Mouse (Mus musculus): Measurements from ENCODE around the gene Swsap1. TPM values are rescaled to one million over a fixed set of nuclear protein-coding genes. Genes with fewer than 3 reads are reported as not detected.

Gene Swsap1
- 2.2 and 2.5 TPM in 2 replicates for polyA plus RNA-seq (2015; fragmentation: Nextera tagmentation; extraction: Ambion mirVana)

- Histone ChIP-seq H3K36me3 (replicated peaks) (peaks cover 42% of the 10 kb centered on the region), H3K27ac (replicated peaks) (peak within 1 kb of the TSS; percentile 92), H3K4me1 (replicated peaks) (peaks cover 53% of the 10 kb centered on the region), H3K9ac (peak within 1 kb of the TSS; percentile 84), H3K4me3 (replicated peaks) (peak within 1 kb of the TSS; percentile 80), H3K9me3 (replicated peaks) (no peaks in the 10 kb centered on the region), H3K27me3 (0 out of 2 replicates have a peak, but pooled peaks cover 2% of the 10 kb centered on the region), H3K4me2 (peak within 1 kb of the TSS; percentile 88)
- peak; percentile 95 for ATAC-seq (ENCODE audit: insufficient read depth)
- under 1% methylated on average over 54 of the region's 54 CpGs for WGBS (ENCODE audit: insufficient replicate concordance)
Measured at GRCm38 (mm10) chr9:21955570-21956281, at the start of gene Swsap1. Gene Swsap1, plus strand, starts transcription at chr9:21955755.

DNA sequence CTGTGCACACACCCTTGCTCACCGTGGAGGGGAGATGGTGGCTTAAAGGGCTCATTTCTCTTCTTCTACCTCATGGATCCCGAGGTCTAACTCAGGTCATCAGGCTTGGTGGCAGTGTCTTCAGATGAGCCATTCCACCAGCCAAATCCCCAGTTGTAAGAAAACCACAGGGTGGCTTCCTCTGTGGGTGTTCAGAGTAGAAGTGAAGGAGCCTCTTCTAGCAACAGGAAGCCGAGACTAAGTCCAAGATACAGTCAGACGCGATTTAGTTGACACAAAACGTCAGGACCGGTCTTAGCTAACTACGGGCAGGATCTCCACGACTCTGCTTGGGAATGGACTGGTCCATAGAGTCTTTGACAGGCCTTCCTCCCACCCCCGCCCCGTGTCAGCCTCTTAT is 47.3 kb upstream of the Swsap1 start:
- WGBS (ENCODE audit: insufficient replicate concordance): 20% methylated on average over 11 of the region's 11 CpGs
- H3K4me2 ChIP-seq: no peak overlapping the region
- no peaks in the 10 kb centered on the region for H3K9me3 ChIP-seq (replicated peaks)
- no peaks in the 10 kb centered on the region for H3K4me1 ChIP-seq (replicated peaks)
- H3K4me3 ChIP-seq (replicated peaks): no peak overlapping the region
- H3K27me3 ChIP-seq: no peaks in the 10 kb centered on the region
- H3K27ac ChIP-seq (replicated peaks): no peak overlapping the region
- H3K9ac ChIP-seq: no peak overlapping the region
- no peak for ATAC-seq (ENCODE audit: insufficient read depth)
- no peaks in the 10 kb centered on the region for H3K36me3 ChIP-seq (replicated peaks)

GRCm38 (mm10) chr9:21909474-21910223 is 45.9 kb upstream of the Swsap1 start:
- H3K27me3 ChIP-seq: no peaks in the 10 kb centered on the region
- WGBS (ENCODE audit: insufficient replicate concordance): 45% methylated on average over 10 of the region's 10 CpGs
- no peaks in the 10 kb centered on the region for H3K9me3 ChIP-seq (replicated peaks)
- no peak overlapping the region for H3K4me2 ChIP-seq
- ATAC-seq (ENCODE audit: insufficient read depth): peak; percentile 31; the same call in 1 of the 2 replicates
- 0 out of 2 replicates have a peak overlapping the region, but pooled peaks have one; percentile 24 for H3K27ac ChIP-seq (replicated peaks)
- H3K9ac ChIP-seq: no peak overlapping the region
- no peak overlapping the region for H3K4me3 ChIP-seq (replicated peaks)
- H3K4me1 ChIP-seq (replicated peaks): no peaks in the 10 kb centered on the region
- H3K36me3 ChIP-seq (replicated peaks): 0 out of 2 replicates have a peak, but pooled peaks cover 3% of the 10 kb centered on the region

DNA sequence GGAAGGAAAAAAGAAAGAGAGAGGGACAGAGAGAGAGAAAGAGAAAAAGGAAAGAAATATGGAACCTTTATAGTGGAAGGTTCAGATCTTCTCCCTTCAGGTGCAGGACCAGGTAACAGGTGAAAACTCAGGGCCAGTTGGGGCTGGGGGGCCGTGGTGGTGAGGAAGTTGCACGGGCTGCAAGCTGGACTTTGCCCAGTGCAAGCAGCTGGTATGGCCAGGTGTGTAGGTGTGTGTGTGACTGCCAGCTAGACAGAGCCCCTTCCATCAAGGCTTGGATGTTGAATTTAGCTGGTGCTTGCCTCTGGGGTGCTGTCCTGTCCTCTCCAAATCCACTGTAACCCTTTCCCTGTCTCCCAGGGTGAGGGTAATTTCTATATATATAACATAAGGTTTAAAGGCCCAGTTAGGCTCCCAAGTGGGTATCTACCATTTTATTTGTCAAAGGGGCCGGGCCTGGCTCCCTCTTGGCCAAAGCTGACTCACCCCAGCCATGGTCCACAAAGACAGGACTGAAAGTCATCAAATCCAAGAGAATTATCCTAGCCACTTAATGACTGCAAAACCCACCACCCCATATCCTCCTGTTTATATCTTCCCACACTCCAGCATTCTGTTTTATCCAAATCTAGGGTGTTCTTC is 38.6 kb upstream of the Swsap1 start:
- Histone ChIP-seq H3K36me3 (replicated peaks) (peaks cover 3% of the 10 kb centered on the region; the same call in 1 of the 2 replicates), H3K9ac (peak overlapping the region; percentile 72; the same call in 1 of the 2 replicates), H3K4me3 (replicated peaks) (peak overlapping the region; percentile 67), H3K4me1 (replicated peaks) (peaks cover 23% of the 10 kb centered on the region), H3K4me2 (peak overlapping the region; percentile 98), H3K27me3 (peaks cover 25% of the 10 kb centered on the region), H3K9me3 (replicated peaks) (no peaks in the 10 kb centered on the region), H3K27ac (replicated peaks) (peak overlapping the region; percentile 16; the same call in 1 of the 2 replicates)
- no peak for ATAC-seq (ENCODE audit: insufficient read depth)
- 47% methylated on average over 3 of the region's 3 CpGs for WGBS (ENCODE audit: insufficient replicate concordance)

DNA sequence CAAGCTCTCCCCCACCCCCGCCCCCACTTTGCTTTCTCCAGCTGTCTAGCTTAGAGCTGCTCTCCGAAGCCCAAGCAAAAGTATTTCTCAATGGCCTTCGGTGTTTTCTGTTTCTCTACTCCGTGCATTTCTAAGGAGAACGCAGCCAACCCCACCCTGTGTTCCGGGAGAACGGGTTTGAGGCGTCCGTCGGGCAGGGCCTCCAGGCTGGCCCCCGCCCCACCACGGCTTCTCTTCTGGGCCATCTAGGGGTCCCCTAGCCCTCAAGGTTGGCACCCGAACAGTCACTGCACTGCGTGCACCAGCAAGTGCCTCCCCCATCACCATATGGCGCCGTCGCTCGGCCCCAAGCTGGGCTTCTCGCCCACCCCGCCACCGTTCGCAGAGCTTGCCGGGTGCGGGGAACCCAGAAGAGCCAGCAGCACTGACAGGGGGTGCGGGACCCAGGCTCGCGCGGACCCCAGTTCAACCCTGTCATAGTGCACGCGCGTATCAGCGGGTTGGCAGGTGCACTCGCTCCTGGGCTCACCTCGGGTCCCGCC is 38.0 kb upstream of the Swsap1 start:
- peak overlapping the region; percentile 16 for H3K27ac ChIP-seq (replicated peaks)
- H3K27me3 ChIP-seq: peaks cover 25% of the 10 kb centered on the region
- H3K4me2 ChIP-seq: peak overlapping the region; percentile 98
- 1% methylated on average over 35 of the region's 35 CpGs for WGBS (ENCODE audit: insufficient replicate concordance)
- peak overlapping the region; percentile 72 for H3K9ac ChIP-seq
- no peaks in the 10 kb centered on the region for H3K9me3 ChIP-seq (replicated peaks)
- H3K4me1 ChIP-seq (replicated peaks): peaks cover 23% of the 10 kb centered on the region
- peaks cover 3% of the 10 kb centered on the region; the same call in 1 of the 2 replicates for H3K36me3 ChIP-seq (replicated peaks)
- H3K4me3 ChIP-seq (replicated peaks): peak overlapping the region; percentile 67
- ATAC-seq (ENCODE audit: insufficient read depth): peak; percentile 31; the same call in 1 of the 2 replicates

DNA sequence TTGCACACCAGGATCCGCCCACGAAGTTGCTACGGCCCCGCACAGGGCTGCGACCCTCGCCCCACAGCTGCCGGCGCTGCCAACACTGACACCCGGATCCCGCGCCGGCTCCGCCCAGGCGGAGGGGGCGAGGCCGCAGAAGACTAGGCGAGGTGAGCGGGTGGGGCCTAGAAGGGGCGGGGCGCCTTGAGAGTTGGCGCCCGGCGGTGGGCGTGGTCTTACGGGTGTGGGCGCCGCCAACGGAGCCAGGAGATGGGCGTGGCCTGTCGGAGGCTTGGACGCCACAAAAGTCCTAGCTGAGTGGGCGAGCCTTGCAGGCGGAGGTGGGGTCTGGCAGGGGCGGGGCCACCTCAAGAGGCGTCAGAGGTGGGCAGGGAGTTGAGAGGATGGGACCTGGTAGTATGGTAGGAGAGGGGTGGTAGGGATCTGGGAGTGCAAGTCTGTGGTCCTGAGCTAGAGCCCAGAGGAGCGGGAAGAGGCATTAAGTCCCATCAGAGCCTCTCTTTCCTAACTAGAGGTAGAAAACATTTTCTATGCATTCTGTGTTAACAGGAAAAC is 37.4 kb upstream of the Swsap1 start, which contains the start of gene Rab3d:
Rab3d (minus strand) TSS at position 158 of the 558 bp plus-strand sequence.
- Histone ChIP-seq H3K4me2 (peak within 1 kb of the TSS; percentile 98), H3K27me3 (peaks cover 25% of the 10 kb centered on the region), H3K27ac (replicated peaks) (peak within 1 kb of the TSS; percentile 51), H3K4me1 (replicated peaks) (peaks cover 25% of the 10 kb centered on the region), H3K4me3 (replicated peaks) (peak within 1 kb of the TSS; percentile 67), H3K9ac (peak within 1 kb of the TSS; percentile 72), H3K36me3 (replicated peaks) (peaks cover 3% of the 10 kb centered on the region; the same call in 1 of the 2 replicates), H3K9me3 (replicated peaks) (no peaks in the 10 kb centered on the region)
- ATAC-seq (ENCODE audit: insufficient read depth): peak; percentile 88
- WGBS (ENCODE audit: insufficient replicate concordance): 1% methylated on average over 36 of the region's 36 CpGs

DNA sequence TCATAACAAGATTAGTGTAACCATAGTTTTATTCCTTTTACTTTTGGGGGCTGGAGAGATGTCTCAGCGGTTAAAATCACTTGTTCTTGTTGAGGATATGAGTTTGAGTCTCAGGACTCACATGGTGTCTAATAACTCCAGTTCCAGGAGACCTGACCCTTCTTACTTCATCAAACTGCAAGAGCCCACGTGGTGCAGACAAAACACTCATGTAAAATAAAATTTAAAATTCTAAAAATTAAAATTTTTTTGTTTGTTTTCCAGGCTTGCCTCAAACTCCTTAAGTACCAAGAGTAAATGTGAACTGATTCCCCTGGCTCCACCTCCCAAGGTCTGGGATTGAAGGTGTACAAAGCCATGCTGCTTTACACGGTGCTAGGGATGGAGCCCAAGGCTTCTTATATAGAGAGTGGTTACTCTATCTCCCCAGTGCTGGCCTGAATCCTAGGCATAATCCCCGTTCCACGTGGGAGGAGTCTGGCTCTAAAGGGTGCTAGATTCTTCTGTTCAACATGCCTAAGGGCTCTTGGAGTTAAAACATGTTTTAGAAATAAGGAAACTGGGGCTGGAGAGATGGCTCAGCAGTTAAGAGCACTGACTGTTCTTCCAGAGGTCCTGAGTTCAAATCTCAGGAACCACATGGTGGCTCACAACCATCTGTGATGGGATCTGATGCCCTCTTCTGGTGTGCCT is 36.7 kb upstream of the Swsap1 start:
- ATAC-seq (ENCODE audit: insufficient read depth): no peak
- H3K9me3 ChIP-seq (replicated peaks): no peaks in the 10 kb centered on the region
- peak overlapping the region; percentile 51; the same call in 1 of the 2 replicates for H3K27ac ChIP-seq (replicated peaks)
- peak overlapping the region; percentile 98 for H3K4me2 ChIP-seq
- H3K36me3 ChIP-seq (replicated peaks): no peaks in the 10 kb centered on the region; the same call in 1 of the 2 replicates
- peaks cover 32% of the 10 kb centered on the region for H3K4me1 ChIP-seq (replicated peaks)
- peaks cover 25% of the 10 kb centered on the region for H3K27me3 ChIP-seq
- peak overlapping the region; percentile 25; the same call in 1 of the 2 replicates for H3K9ac ChIP-seq
- H3K4me3 ChIP-seq (replicated peaks): 0 out of 2 replicates have a peak overlapping the region, but pooled peaks have one; percentile 67
- 30% methylated on average over 5 of the region's 5 CpGs for WGBS (ENCODE audit: insufficient replicate concordance)

GRCm38 (mm10) chr9:21923036-21923435 is 32.5 kb upstream of the Swsap1 start:
- Histone ChIP-seq H3K4me2 (no peak overlapping the region), H3K27me3 (no peaks in the 10 kb centered on the region), H3K9ac (no peak overlapping the region), H3K4me3 (replicated peaks) (no peak overlapping the region), H3K27ac (replicated peaks) (no peak overlapping the region), H3K4me1 (replicated peaks) (peaks cover 52% of the 10 kb centered on the region), H3K9me3 (replicated peaks) (no peaks in the 10 kb centered on the region), H3K36me3 (replicated peaks) (peaks cover 6% of the 10 kb centered on the region)
- no peak for ATAC-seq (ENCODE audit: insufficient read depth)
- WGBS (ENCODE audit: insufficient replicate concordance): 69% methylated on average over 4 of the region's 4 CpGs

DNA sequence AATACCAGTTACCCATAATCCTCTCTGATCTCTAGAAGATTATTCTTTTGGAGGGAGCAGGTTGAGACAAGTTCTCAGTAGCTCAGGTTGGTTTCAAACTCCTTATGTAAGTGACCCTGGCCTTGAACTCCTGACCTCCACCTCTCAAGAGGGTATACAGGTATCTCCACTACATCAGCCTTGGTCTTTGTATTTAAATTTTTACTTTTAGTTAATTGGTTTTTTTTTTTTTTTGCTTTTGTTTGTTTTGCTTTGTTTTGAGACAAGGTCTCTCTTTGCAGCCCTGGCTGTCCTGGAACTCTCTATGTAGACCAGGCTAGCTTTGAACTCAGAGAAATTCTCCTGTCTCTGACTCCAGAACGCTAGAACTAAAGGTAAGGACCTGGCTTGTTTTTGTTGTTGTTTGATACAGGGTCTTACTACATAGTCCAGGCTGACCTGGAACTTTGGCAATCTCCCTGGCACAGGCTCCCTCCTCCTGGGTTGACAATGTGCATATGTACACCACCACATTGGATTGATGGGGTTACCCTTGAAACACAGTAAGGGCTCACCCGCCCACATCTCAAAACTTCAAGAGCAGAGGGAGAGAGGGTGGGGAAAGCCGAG is 32.0 kb upstream of the Swsap1 start:
- H3K9me3 ChIP-seq (replicated peaks): no peaks in the 10 kb centered on the region
- peak overlapping the region; percentile 7; the same call in 1 of the 2 replicates for H3K4me2 ChIP-seq
- no peak overlapping the region for H3K9ac ChIP-seq
- 23% methylated on average over 3 of the region's 3 CpGs for WGBS (ENCODE audit: insufficient replicate concordance)
- peaks cover 6% of the 10 kb centered on the region for H3K36me3 ChIP-seq (replicated peaks)
- H3K27me3 ChIP-seq: no peaks in the 10 kb centered on the region
- no peak overlapping the region for H3K4me3 ChIP-seq (replicated peaks)
- peak overlapping the region; percentile 73 for H3K27ac ChIP-seq (replicated peaks)
- no peak for ATAC-seq (ENCODE audit: insufficient read depth)
- H3K4me1 ChIP-seq (replicated peaks): peaks cover 46% of the 10 kb centered on the region
